Mouse (Mus musculus) limb, embryonic 11.5 days (tissue): ENCODE measurements at regions not wholly inside any gene's neighbourhood (a gene's known extent, or its start where the extent isn't known, plus 50 kb on each side); places are given as distances from the start of the nearest gene placed in this dataset.

Experiments
- ATAC-seq: fragments of 200-750 bp; cut with Nextera tagmentation; 2 replicates; pipeline ENCODE4 v1.8.0; 2017; ENCODE audit warnings: low read depth; ENCODE audit not compliant: insufficient number of reproducible peaks, low FRiP score, low TSS enrichment
- DNase-seq: peaks from one replicate; pipeline ENCODE4 v3.0.0-alpha.2; 2015; ENCODE audit warnings: low spot score
- H3K27ac ChIP-seq: fragments of 300-500 bp; sonication (generic); replicated peaks from 2 replicates; pipeline ENCODE4 v1.5.1; 2014; ENCODE audit warnings: low read depth, mild to moderate bottlenecking, low read length
- H3K27me3 ChIP-seq: fragments of 300-500 bp; sonication (generic); 2 replicates; pipeline ENCODE4 v1.6.1; 2014; ENCODE audit warnings: mild to moderate bottlenecking, low read length, mixed read lengths; ENCODE audit not compliant: control insufficient read depth, insufficient read depth
- H3K36me3 ChIP-seq: fragments of 300-500 bp; sonication (generic); 2 replicates; pipeline ENCODE4 v1.6.1; 2014; ENCODE audit warnings: mild to moderate bottlenecking, low read length, moderate library complexity, mixed read lengths; ENCODE audit not compliant: control insufficient read depth, insufficient read depth
- H3K4me1 ChIP-seq: fragments of 300-500 bp; sonication (generic); 2 replicates; pipeline ENCODE4 v1.6.1; 2014; ENCODE audit warnings: low read length, mixed read lengths; ENCODE audit not compliant: control insufficient read depth, insufficient read depth
- H3K4me2 ChIP-seq: fragments of 300-500 bp; sonication (generic); 2 replicates; pipeline ENCODE4 v1.6.1; 2014; ENCODE audit warnings: low read depth, mild to moderate bottlenecking, moderate library complexity; ENCODE audit not compliant: severe bottlenecking
- H3K4me3 ChIP-seq: fragments of 300-500 bp; sonication (generic); 2 replicates; pipeline ENCODE4 v1.5.1; 2014; ENCODE audit warnings: low read depth, low read length
- H3K9ac ChIP-seq: fragments of 300-500 bp; sonication (generic); 2 replicates; pipeline ENCODE4 v1.6.1; 2014; ENCODE audit warnings: mild to moderate bottlenecking, low read length
- H3K9me3 ChIP-seq: fragments of 300-500 bp; sonication (generic); 2 replicates; pipeline ENCODE4 v1.6.1; 2016; ENCODE audit warnings: low read length; ENCODE audit not compliant: control insufficient read depth
- WGBS: fragments of 180-500 bp; shearing (Covaris S2); extraction: QIAGEN DNeasy Blood & Tissue Kit; methylation state at CpG from one replicate; pipeline ENCODE4 v1.1.7; 2014; 5-methylcytosine and 5-hydroxymethylcytosine counted together

DNA sequence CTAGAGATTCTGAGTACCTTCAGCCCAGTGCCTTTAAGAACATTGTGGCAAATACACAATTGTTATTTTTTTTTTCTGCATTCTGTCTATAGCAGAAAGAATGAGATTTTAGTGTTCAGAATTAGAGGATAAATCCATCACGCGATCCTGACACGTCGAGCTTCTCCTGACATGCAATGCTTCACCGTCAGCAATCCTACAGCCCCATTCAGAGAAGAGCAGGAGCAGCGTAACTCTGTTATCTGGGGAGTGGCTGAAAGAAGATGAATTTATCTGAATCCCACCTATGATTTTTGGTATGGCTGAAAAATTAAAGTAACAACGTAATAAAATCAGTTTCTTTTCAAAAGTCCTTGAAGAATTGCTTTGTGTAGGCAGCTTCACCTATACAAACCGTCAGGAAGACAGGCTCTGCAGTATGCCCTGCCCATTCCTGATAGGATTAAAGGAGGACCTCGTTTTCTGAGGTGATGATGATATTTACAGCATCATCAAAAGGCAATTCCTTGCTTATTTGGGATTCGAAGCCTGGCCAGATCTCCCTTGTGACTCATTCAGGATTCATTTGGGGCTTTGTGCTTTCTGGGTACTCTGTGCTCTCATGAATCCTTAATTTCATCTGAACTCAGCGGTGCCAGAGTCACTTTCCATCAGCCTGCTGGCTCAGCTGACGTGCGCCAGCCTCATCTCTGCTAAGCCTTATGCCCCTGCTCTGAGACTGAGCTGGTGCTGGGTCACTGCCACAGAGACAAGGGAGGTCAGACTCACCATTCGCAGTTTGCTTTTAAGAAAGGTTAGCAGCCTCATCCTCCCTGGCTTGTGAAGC lies 112.3 kb upstream of the Gas2 start:
- Histone ChIP-seq H3K4me3 (no peak overlapping the region), H3K27ac (no peak overlapping the region), H3K9me3 (no peaks in the 10 kb centered on the region), H3K9ac (no peak overlapping the region), H3K4me2 (no peak overlapping the region), H3K27me3 (no peaks in the 10 kb centered on the region), H3K36me3 (no peaks in the 10 kb centered on the region), H3K4me1 (no peaks in the 10 kb centered on the region)
- 71% methylated on average over 14 of the region's 14 CpGs for WGBS
- DNase-seq (no peak), ATAC-seq (no peak)

DNA sequence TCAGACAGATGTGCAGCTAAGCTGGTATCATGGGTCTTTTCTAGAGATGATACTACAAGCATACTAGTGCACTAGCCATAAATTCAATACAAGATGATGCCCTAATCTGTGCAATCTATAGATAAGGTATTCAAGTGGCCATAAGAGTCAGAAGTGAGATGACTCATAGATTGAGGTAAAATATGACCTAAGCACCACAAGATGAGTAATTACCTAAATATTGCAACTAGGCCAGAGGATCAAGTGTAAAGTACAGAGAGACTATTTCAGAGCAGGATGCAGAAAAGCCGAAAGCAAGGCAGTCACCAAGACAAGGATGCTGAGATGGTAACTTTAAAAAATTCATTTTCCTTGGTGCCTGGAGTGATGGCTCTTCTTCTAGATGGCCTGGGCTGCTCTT lies 111.5 kb upstream of the Gas2 start:
- no peaks in the 10 kb centered on the region for H3K4me1 ChIP-seq
- H3K4me2 ChIP-seq: no peak overlapping the region
- no peak overlapping the region for H3K4me3 ChIP-seq
- H3K9ac ChIP-seq: no peak overlapping the region
- DNase-seq: no peak
- no peaks in the 10 kb centered on the region for H3K36me3 ChIP-seq
- no peaks in the 10 kb centered on the region for H3K9me3 ChIP-seq
- H3K27me3 ChIP-seq: no peaks in the 10 kb centered on the region
- 90% methylated on average over 1 of the region's 1 CpGs for WGBS
- ATAC-seq: no peak
- H3K27ac ChIP-seq: no peak overlapping the region

DNA sequence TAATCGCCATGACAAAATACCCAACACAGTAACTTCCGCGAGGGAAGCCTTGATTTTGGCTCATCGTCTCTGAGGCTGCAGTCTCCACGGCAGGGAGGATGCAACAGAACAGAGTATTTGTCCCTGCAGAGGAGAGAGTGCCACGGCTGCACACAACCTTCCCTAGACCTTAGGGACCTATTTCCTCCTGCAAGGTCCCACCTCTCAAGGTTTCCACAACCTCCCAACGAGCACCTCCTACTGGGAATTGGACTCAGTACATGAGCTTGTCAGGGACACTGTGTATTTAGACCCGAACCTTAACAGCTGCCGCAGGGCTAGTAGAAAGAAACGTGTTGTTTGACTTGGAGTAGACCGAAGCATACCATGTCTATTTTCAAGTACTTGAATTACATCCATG lies 108.8 kb upstream of the Gas2 start:
- no peak overlapping the region for H3K4me2 ChIP-seq
- H3K27ac ChIP-seq: no peak overlapping the region
- no peak overlapping the region for H3K9ac ChIP-seq
- H3K4me3 ChIP-seq: no peak overlapping the region
- no peaks in the 10 kb centered on the region for H3K4me1 ChIP-seq
- DNase-seq (no peak), ATAC-seq (no peak)
- no peaks in the 10 kb centered on the region for H3K27me3 ChIP-seq
- no peaks in the 10 kb centered on the region for H3K9me3 ChIP-seq
- H3K36me3 ChIP-seq: no peaks in the 10 kb centered on the region
- WGBS: 87% methylated on average over 11 of the region's 11 CpGs

DNA sequence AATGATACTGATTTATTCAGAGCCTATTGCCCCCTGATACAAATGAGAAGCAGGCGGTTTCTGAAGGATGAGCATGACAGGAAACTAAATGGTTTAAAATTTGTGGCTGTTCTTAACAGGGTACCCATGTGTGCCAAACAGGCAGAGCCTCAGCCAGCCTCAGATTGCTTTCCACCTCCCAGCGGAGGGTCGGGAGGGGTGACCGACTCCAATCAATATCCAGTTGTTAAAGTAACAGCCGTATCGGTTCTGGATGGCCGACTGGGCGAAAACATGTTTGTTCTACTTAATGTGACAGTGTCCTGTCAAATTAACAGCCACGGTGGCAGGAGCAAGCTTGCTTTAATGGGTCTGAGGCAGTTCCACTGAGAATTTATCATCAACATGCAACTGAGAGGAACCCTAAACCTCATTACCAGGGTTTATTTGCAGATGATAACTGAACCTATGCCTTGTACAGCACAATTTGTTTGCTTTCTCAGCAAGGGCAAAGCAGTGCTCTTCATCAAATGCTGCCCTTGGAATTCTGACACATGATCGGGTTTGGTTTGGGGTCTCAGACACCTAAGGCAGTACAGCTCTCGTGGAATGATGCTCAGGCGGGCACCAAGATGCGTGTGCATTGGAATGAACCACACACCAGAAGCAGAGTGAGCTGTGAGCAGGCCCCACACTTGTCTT lies 107.5 kb upstream of the Gas2 start:
- ATAC-seq (no peak), DNase-seq (no peak)
- 57% methylated on average over 13 of the region's 13 CpGs for WGBS
- Histone ChIP-seq H3K27me3 (no peaks in the 10 kb centered on the region), H3K36me3 (no peaks in the 10 kb centered on the region), H3K27ac (no peak overlapping the region), H3K4me3 (no peak overlapping the region), H3K9me3 (no peaks in the 10 kb centered on the region), H3K4me1 (no peaks in the 10 kb centered on the region), H3K9ac (no peak overlapping the region), H3K4me2 (no peak overlapping the region)

DNA sequence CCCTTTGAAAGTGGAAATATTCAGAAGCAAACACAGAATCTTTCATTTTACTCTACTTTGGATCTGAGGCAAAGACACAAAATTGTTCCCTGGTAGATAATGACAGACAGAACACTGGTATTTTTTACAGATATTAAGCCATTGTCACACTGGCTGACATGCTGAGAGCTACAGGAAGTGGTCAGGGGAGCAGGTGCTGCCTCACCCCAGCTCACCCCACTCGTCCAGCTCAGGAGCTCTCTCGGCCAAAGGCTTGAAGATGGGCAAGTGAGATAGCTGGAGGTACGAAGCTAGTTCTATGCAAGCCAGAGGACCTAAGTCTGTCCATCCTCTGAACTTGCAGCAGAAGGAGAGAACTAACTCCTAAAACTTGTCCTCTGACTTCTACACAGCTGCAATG lies 105.6 kb upstream of the Gas2 start:
- H3K4me1 ChIP-seq: no peaks in the 10 kb centered on the region
- no peak for DNase-seq
- no peaks in the 10 kb centered on the region for H3K9me3 ChIP-seq
- H3K27ac ChIP-seq: no peak overlapping the region
- no peak overlapping the region for H3K9ac ChIP-seq
- no peak for ATAC-seq
- H3K4me3 ChIP-seq: no peak overlapping the region
- 68% methylated on average over 3 of the region's 3 CpGs for WGBS
- H3K4me2 ChIP-seq: no peak overlapping the region
- H3K27me3 ChIP-seq: no peaks in the 10 kb centered on the region
- H3K36me3 ChIP-seq: no peaks in the 10 kb centered on the region

DNA sequence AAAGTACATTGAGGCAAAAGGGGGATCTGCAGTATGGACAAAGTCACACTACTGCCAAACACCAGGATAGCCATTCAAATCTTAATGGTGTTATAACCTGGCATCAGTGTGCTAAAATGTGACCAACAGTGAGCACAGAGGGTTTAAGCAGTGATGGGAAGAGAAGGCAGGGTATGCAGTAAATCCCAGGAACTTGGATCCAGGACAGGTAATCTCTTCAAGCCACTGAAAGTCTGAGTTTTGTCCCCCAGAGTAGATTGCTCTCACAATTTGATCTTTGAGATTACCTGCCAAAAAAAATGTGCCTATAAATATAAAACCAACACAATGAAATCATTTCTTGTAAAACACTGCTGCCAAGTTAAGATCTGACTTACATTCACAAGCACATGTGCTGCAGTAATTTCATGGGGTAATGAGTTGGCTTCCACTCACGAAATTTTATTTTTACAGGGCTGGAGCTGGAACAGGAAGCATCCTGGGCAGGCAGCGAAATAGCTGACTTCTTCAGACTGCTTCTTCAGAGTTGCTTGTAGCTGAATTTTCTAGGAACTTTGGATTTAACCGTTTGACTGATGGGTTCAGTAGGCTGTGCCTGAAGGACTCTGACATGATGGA lies 102.2 kb upstream of the Gas2 start:
- no peak overlapping the region for H3K4me2 ChIP-seq
- H3K27me3 ChIP-seq: no peaks in the 10 kb centered on the region
- 62% methylated on average over 3 of the region's 3 CpGs for WGBS
- DNase-seq (no peak), ATAC-seq (no peak)
- H3K4me3 ChIP-seq: no peak overlapping the region
- H3K27ac ChIP-seq: no peak overlapping the region
- H3K36me3 ChIP-seq: no peaks in the 10 kb centered on the region
- no peaks in the 10 kb centered on the region for H3K9me3 ChIP-seq
- no peaks in the 10 kb centered on the region for H3K4me1 ChIP-seq
- no peak overlapping the region for H3K9ac ChIP-seq

DNA sequence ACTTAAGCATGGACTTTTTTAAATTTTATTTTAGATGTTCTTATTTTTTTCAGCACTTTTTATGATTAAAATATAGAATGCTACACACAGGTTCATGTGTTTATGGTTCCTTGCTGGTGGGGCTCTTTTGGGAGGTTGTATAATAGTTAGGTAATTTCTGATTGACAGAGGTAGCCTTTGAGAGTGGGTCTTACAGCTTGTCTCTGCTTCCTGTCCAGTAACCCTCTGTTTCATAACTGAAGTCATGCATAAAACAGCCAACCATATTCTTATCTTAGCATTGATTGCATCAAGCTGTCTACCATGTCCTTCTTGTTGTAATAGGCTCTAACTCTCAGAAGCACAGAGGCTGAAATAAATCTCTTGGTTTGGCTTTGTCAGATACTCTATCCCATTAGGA lies 94.7 kb upstream of the Gas2 start:
- Histone ChIP-seq H3K36me3 (no peaks in the 10 kb centered on the region), H3K4me1 (peaks cover 3% of the 10 kb centered on the region; the same call in 1 of the 2 replicates), H3K27me3 (no peaks in the 10 kb centered on the region), H3K9ac (no peak overlapping the region), H3K9me3 (no peaks in the 10 kb centered on the region), H3K27ac (no peak overlapping the region), H3K4me3 (no peak overlapping the region), H3K4me2 (no peak overlapping the region)
- no peak for ATAC-seq
- no peak for DNase-seq

DNA sequence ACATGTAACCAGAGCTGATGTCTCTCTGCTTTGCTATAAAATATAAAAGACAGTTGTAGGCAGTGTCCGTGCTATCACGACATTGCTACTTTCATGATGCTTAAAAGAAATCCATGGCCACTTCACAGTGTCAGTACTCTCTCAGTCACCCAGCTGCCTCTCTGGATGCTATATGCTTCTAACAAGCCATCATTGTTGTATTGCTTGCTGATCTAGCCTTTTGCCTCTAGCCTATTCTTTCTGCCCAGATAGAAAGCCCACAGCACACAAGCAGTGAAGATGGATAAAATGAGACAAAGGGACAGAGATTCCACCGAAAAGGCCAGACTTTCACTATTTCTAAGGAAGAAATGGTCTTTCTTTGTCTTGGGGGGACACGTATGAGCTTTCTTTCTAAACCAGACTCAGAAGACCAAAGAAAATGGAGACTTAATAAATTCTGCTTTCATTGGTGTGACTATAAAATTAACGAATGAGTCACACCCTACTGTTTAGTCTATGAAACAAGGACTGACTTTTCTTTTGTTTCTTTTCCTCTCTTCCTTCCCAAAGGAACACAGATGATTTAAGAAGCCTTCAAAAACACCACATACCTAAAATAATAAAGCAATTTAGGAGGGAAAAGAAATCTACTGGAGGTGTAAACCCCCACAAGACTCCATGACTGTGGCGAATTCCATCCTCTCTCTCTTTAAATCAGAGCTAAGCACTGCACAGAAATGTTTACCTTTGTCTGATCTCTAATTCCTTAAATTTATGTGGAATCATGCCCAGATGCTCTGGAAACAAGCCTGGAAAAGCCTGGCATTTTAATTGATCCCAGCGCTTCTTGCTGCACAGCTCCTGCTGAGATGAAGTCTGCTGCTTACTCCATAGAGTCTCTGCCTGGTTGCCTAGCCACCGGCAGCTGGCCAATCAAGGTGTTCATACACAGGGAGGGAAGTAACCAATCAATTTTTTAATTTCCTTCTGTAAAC lies 89.6 kb upstream of the Gas2 start:
- 45% methylated on average over 8 of the region's 8 CpGs for whole genome bisulfite sequencing
- H3K27ac ChIP-seq: 0 out of 2 replicates have a peak overlapping the region, but pooled peaks have one; percentile 16
- DNase-seq: peak; percentile 72
- no peak overlapping the region for H3K4me2 ChIP-seq
- no peak overlapping the region for H3K4me3 ChIP-seq
- H3K9me3 ChIP-seq: no peaks in the 10 kb centered on the region
- peaks cover 3% of the 10 kb centered on the region for H3K4me1 ChIP-seq
- no peaks in the 10 kb centered on the region for H3K36me3 ChIP-seq
- no peaks in the 10 kb centered on the region for H3K27me3 ChIP-seq
- H3K9ac ChIP-seq: no peak overlapping the region
- peak; percentile 91 for ATAC-seq
